Mouse (Mus musculus) liver, embryonic 15.5 days (tissue): ENCODE results near the gene Grk4. TPM values are rescaled to one million over a fixed set of nuclear protein-coding genes. Genes with fewer than 3 reads are reported as not detected.
"Not testable (repeated sequence)": the region's sequence is repeated elsewhere in the genome, so short reads cannot be mapped to it uniquely, and the experiment has no call there.

ENCODE experiments used
- ATAC-seq: fragments of 200-750 bp; cut with Nextera tagmentation; 2 replicates; pipeline ENCODE4 v1.8.0; 2017; ENCODE audit warnings: moderate number of reproducible peaks, mild to moderate bottlenecking, moderate library complexity; ENCODE audit not compliant: insufficient read depth
- H3K27ac ChIP-seq: fragments of 300-500 bp; sonication (generic); replicated peaks from 2 replicates; pipeline ENCODE4 v1.5.1; 2015; ENCODE audit warnings: mild to moderate bottlenecking, inconsistent platforms
- H3K27me3 ChIP-seq: fragments of 300-500 bp; sonication (generic); 2 replicates; pipeline ENCODE4 v1.6.1; 2015; ENCODE audit warnings: mild to moderate bottlenecking, inconsistent platforms
- H3K36me3 ChIP-seq: fragments of 300-500 bp; sonication (generic); replicated peaks from 2 replicates; pipeline ENCODE4 v1.6.1; 2015; ENCODE audit warnings: moderate library complexity, mild to moderate bottlenecking, inconsistent platforms
- H3K4me1 ChIP-seq: fragments of 300-500 bp; sonication (generic); replicated peaks from 2 replicates; pipeline ENCODE4 v1.6.1; 2015; ENCODE audit warnings: inconsistent platforms
- H3K4me2 ChIP-seq: fragments of 300-500 bp; sonication (generic); 2 replicates; pipeline ENCODE4 v1.6.1; 2015; ENCODE audit warnings: moderate library complexity, mild to moderate bottlenecking, inconsistent platforms
- H3K4me3 ChIP-seq: fragments of 300-500 bp; sonication (generic); replicated peaks from 2 replicates; pipeline ENCODE4 v1.5.1; 2015; ENCODE audit warnings: mild to moderate bottlenecking, inconsistent platforms
- H3K9ac ChIP-seq: fragments of 300-500 bp; sonication (generic); 2 replicates; pipeline ENCODE4 v1.6.1; 2015; ENCODE audit warnings: moderate library complexity, mild to moderate bottlenecking, inconsistent platforms
- H3K9me3 ChIP-seq: fragments of 300-500 bp; sonication (generic); replicated peaks from 2 replicates; pipeline ENCODE4 v1.6.1; 2016; ENCODE audit warnings: inconsistent platforms
- WGBS: fragments of 180-500 bp; shearing (Covaris S2); methylation state at CpG from one replicate; pipeline ENCODE4 v1.1.7; 2015; ENCODE audit warnings: mixed read lengths; ENCODE audit not compliant: insufficient replicate concordance; 5-methylcytosine and 5-hydroxymethylcytosine counted together
- polyA plus RNA-seq: library from polyadenylated mRNA; unstranded; fragments of >200 nt; fragmentation: Nextera tagmentation; extraction: Ambion mirVana; gene quantifications from 2 replicates; pipeline ENCODE4 v1.2.1, GENCODE M21; 2015

Gene Grk4
- polyA plus RNA-seq, 1 experiment from 2014 or later = 0.67 TPM

DNA sequence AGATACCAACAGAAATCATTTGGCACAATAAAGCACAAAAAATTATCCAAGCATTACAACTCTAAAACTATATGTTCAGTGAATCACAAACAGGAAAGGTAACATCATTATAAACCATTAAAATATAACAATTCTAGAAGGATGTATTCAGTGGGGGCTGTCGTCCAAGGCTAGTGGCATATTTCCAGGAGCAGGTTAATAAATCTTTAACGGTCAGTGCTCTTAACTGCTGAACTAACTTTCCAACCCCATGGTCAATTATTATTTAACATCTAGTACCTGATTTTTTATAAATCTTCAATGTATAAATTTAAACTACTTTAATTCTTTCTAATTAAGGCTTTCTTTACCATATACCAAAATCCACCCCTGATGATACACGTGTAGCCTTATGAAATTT lies 54.2 kb downstream of the Grk4 start:
- H3K36me3 ChIP-seq, H3K27ac ChIP-seq, H3K9ac ChIP-seq, ATAC-seq, H3K4me3 ChIP-seq, H3K4me1 ChIP-seq, H3K4me2 ChIP-seq, H3K9me3 ChIP-seq: not testable (repeated sequence)
- WGBS = 50% methylated on average over 3 of the region's 3 CpGs
- H3K27me3 ChIP-seq = peaks cover 10% of the 10 kb centered on the region

DNA sequence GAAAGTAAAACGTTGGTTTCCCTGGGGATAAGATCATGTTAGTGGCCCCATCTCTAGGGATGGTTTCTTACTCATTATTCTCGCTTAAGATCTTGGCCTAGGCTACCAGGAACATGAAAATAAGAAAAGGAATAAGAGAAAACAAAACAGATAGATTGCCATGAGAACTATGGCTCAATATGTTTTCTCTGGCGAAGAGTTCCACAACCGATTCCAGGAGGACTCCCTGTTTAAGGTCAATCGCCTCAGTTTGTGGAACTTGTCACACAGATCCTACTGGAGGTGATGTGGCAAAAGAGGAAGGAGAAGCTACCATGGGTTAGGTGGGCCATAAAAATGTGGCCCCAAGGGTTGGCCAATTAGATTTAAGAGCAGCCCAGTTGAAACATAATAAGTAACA lies 54.6 kb downstream of the Grk4 start:
- Histone ChIP-seq H3K27ac (no peak overlapping the region), H3K4me3 (no peak overlapping the region), H3K4me2 (no peak overlapping the region), H3K36me3 (no peaks in the 10 kb centered on the region), H3K9ac (no peak overlapping the region), H3K4me1 (no peaks in the 10 kb centered on the region), H3K9me3 (no peaks in the 10 kb centered on the region), H3K27me3 (peaks cover 13% of the 10 kb centered on the region)
- 61% methylated on average over 5 of the region's 5 CpGs for WGBS
- ATAC-seq = no peak

DNA sequence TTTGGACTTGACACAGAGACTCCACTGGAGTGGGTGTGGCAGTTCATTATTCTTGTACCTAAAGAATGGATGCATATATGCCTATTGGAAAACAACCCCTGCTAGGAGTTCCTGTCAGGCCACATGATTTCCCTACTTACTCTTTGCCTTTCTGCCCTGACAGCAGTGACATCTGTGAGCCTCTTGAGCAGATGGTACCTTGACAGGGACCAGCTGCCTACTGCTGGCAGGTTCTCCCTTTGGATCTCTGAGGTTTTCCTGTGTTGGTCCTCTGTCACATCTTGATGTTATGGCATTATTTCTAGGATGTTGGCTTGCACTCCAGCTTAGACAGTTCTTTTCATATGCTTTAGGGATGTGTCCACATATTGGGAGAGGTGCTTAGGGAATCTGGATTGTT lies 69.0 kb downstream of the Grk4 start:
- H3K4me1 ChIP-seq = peaks cover 8% of the 10 kb centered on the region

DNA sequence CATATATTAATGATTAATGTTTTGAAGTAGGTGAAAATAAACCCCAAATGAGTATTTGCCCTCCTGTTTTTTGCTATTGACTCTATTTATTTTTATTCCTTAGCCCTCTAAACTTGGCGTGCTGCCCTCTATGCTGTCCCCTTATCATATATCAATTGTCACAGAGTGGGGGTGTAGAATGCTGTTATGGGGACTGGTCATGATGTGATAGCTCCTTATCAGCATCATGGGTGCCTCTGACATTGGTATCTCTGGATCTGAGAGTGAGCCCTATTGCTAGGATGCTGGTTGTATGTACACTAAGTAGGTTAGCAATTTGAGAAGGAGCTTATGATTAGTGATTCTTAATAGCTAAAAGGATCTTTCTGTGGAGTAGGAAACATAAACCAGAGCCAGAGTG lies 70.1 kb downstream of the Grk4 start:
- Histone ChIP-seq H3K4me2 (peak overlapping the region; percentile 13; the same call in 1 of the 2 replicates), H3K27ac (no peak overlapping the region), H3K9me3 (no peaks in the 10 kb centered on the region), H3K27me3 (no peaks in the 10 kb centered on the region), H3K4me1 (peaks cover 8% of the 10 kb centered on the region), H3K36me3 (no peaks in the 10 kb centered on the region), H3K4me3 (no peak overlapping the region), H3K9ac (no peak overlapping the region)
- WGBS = 12% methylated on average over 1 of the region's 1 CpGs
- ATAC-seq = peak; percentile 71

More for the DNA sequence above, 69.0 kb downstream of the Grk4 start:
- H3K36me3 ChIP-seq = no peaks in the 10 kb centered on the region
- no peak overlapping the region for H3K9ac ChIP-seq
- no peak overlapping the region for H3K4me2 ChIP-seq
- H3K27ac ChIP-seq = no peak overlapping the region
- no peak overlapping the region for H3K4me3 ChIP-seq
- no peaks in the 10 kb centered on the region for H3K9me3 ChIP-seq
- no peaks in the 10 kb centered on the region for H3K27me3 ChIP-seq
- ATAC-seq = no peak

DNA sequence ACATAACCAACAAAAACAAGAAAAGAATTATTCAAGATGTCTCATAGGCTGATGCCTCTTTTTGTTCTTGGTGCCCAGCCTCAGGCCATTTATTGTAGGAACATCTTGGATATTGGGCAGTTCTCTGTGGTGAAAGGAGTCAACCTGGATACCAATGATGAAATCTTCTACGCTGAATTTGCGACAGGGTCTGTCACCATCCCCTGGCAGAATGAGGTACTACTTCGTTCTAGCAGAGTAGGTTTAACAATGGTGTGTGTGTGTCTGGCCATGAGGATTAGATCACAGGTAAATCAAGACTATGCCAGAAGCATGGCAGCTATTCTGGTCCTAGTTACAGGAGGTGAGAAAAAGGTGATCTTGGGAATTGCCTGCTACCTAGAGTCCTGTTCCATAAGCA lies 91.3 kb downstream of the Grk4 start:
- no peak overlapping the region for H3K27ac ChIP-seq
- H3K36me3 ChIP-seq = no peaks in the 10 kb centered on the region
- WGBS = 47% methylated on average over 3 of the region's 3 CpGs
- no peak for ATAC-seq
- peaks cover 12% of the 10 kb centered on the region for H3K27me3 ChIP-seq
- H3K9me3 ChIP-seq = no peaks in the 10 kb centered on the region
- no peak overlapping the region for H3K4me3 ChIP-seq
- no peak overlapping the region for H3K9ac ChIP-seq
- no peaks in the 10 kb centered on the region for H3K4me1 ChIP-seq
- no peak overlapping the region for H3K4me2 ChIP-seq

DNA sequence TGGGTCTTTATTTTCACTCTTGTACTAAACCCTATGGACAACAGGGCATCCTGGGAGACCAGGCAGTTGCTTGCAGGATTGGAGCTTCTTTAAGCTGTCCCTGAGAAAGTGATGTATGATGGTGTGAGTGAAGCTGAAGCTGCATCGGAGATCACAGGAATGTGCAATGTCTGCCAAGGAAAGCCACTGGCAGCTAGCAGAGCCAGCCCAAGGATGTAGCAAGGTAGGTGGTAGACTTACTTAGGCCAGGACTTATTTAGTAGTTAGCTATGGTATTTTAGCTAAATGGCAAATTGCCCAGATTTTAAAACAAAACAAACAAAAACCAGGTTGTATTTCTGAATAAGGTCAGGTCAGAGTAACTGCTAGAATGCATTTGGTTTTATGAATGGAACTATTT lies 98.6 kb downstream of the Grk4 start:
- no peak for ATAC-seq
- no peak overlapping the region for H3K9ac ChIP-seq
- no peak overlapping the region for H3K4me2 ChIP-seq
- no peak overlapping the region for H3K27ac ChIP-seq
- H3K27me3 ChIP-seq = peaks cover 16% of the 10 kb centered on the region
- no peaks in the 10 kb centered on the region for H3K9me3 ChIP-seq
- 85% methylated on average over 1 of the region's 1 CpGs for WGBS
- H3K4me3 ChIP-seq = no peak overlapping the region
- peaks cover 19% of the 10 kb centered on the region for H3K4me1 ChIP-seq
- H3K36me3 ChIP-seq = no peaks in the 10 kb centered on the region

DNA sequence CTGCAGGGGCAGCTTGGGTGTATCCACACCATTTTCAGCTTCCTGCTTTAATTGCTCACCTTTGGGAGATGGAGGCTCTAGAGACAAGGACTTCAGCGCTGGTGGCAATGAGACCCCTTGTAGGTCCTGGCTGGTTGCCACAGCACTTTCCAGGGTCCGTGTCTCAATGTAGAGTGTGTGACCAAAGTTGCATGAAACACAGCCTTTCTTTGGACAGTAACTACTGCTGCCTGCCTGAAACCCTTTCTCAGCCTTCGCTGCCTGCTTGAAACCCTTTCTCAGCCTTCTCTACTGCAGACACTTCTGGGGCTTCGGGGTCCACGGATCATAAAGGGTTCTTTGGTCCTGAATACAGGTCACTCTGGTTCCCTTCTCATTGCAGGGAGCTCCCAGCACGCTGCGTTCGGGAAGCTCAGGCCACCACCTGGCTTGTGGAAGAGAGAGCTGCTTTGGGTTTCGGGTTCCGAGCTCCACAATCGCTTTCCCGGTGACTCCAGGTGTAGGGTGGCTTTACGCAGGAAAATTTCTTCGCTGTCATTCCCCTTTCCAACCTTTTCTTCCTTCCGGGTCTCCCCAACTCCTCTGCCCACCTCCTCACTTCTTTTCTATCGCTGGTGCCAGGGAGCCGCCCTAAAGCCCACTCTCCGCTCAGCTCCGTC lies 100.8 kb downstream of the Grk4 start:
- peak; percentile 5; the same call in 1 of the 2 replicates for ATAC-seq
- WGBS = 1% methylated on average over 19 of the region's 19 CpGs
- peak overlapping the region; percentile 89 for H3K27ac ChIP-seq

DNA sequence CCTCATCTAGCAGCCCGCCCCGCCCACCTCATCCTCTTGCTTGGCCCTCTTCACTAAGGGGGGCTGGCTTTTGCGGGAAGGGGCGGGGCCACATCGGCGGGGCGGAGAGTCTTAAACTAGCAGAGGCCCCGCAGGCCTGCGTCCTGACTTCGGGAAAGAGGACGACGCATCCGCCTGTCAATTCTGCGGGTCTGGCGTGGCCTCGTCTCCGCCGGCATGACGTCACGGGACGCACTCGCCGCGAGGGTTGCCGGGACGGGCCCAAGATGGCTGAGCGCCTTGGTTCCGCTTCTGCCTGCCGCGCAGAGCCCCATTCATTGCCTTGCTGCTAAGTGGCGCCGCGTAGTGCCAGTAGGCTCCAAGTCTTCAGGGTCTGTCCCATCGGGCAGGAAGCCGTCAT lies 101.3 kb downstream of the Grk4 start, which contains the start of gene Htt:
Htt (plus strand) TSS at position 232 of the 400 bp plus-strand sequence.
- WGBS = under 1% methylated on average over 35 of the region's 35 CpGs
- ATAC-seq = peak; percentile 94
- peak within 1 kb of the TSS; percentile 99 for H3K9ac ChIP-seq
- H3K4me3 ChIP-seq = peak within 1 kb of the TSS; percentile 99
- H3K4me2 ChIP-seq = peak within 1 kb of the TSS; percentile 97
- H3K27ac ChIP-seq = peak within 1 kb of the TSS; percentile 89
- peaks cover 13% of the 10 kb centered on the region for H3K27me3 ChIP-seq
- no peaks in the 10 kb centered on the region for H3K9me3 ChIP-seq
- peaks cover 38% of the 10 kb centered on the region for H3K4me1 ChIP-seq
- no peaks in the 10 kb centered on the region for H3K36me3 ChIP-seq

More for the DNA sequence above, 100.8 kb downstream of the Grk4 start:
- Histone ChIP-seq H3K36me3 (no peaks in the 10 kb centered on the region), H3K27me3 (peaks cover 16% of the 10 kb centered on the region), H3K4me3 (peak overlapping the region; percentile 99), H3K9me3 (no peaks in the 10 kb centered on the region), H3K4me1 (peaks cover 33% of the 10 kb centered on the region), H3K9ac (peak overlapping the region; percentile 99), H3K4me2 (peak overlapping the region; percentile 97)

DNA sequence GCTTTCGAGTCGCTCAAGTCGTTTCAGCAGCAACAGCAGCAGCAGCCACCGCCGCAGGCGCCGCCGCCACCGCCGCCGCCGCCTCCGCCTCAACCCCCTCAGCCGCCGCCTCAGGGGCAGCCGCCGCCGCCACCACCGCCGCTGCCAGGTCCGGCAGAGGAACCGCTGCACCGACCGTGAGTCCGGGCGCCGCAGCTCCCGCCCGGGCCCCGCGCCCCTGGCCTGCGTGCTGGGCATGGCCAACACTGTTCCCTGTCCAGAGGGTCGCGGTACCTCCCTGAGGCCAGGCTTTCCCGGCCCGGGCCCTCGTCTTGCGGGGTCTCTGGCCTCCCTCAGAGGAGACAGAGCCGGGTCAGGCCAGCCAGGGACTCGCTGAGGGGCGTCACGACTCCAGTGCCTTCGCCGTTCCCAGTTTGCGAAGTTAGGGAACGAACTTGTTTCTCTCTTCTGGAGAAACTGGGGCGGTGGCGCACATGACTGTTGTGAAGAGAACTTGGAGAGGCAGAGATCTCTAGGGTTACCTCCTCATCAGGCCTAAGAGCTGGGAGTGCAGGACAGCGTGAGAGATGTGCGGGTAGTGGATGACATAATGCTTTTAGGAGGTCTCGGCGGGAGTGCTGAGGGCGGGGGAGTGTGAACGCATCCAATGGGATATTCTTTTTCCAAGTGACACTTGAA lies 101.9 kb downstream of the Grk4 start:
- Histone ChIP-seq H3K36me3 (no peaks in the 10 kb centered on the region), H3K4me3 (peak overlapping the region; percentile 99), H3K4me2 (peak overlapping the region; percentile 97), H3K4me1 (peaks cover 41% of the 10 kb centered on the region), H3K9ac (peak overlapping the region; percentile 99), H3K27me3 (peaks cover 10% of the 10 kb centered on the region; the same call in 1 of the 2 replicates), H3K27ac (peak overlapping the region; percentile 89), H3K9me3 (no peaks in the 10 kb centered on the region)
- ATAC-seq = peak; percentile 52
- under 1% methylated on average over 54 of the region's 54 CpGs for WGBS

DNA sequence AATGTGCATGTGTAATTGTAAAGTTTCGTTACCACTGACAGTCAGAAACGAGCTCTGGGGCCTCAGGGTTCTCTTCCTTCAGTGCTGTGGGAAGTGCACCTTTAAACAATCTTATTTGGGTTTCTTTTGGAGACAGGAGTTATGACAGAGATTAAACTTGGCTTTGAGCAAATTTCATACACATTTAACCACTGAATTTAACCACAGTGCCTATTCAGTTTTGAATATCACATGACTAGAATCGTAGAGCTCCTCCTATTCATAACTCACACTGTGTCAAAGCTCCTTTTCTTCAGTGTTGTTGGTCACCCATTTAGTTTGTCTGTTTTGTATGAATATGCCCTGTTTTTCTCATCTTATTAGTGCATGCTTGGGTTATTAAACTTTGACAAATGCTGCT lies 111.6 kb downstream of the Grk4 start:
- Histone ChIP-seq H3K4me3 (no peak overlapping the region), H3K27me3 (no peaks in the 10 kb centered on the region), H3K36me3 (no peaks in the 10 kb centered on the region), H3K4me1 (peaks cover 21% of the 10 kb centered on the region), H3K9ac (no peak overlapping the region), H3K4me2 (no peak overlapping the region), H3K9me3 (no peaks in the 10 kb centered on the region), H3K27ac (no peak overlapping the region)
- 72% methylated on average over 3 of the region's 3 CpGs for WGBS
- no peak for ATAC-seq

DNA sequence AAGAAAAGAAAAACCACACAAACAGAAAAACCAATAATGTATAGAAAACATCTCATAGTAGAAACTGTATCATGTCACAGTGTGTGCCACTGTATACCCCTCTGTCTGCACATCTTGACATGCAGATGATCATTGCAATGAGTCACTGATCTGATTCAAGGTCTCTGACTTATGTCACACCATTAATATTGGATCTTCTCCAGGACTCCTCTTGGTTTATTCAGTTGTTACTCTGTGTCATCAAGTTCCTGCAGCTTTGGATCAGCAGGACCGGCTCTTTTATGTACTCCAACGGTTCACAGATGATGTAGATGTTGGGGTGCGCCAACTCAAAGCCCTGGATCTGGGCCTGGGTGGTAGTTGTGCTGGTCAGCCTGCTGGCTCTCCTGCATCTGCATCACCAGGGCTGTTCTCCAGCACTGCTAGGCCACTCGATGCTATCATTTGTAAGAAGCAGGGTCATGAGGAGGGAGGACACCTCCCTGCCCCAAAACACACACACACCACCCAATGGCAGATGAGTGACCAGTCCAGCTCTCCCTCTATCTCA lies 112.6 kb downstream of the Grk4 start:
- H3K27me3 ChIP-seq = no peaks in the 10 kb centered on the region
- 75% methylated on average over 4 of the region's 4 CpGs for WGBS

More for the DNA sequence above, 112.6 kb downstream of the Grk4 start:
- H3K36me3 ChIP-seq = no peaks in the 10 kb centered on the region
- no peak overlapping the region for H3K4me2 ChIP-seq
- no peaks in the 10 kb centered on the region for H3K9me3 ChIP-seq
- no peak overlapping the region for H3K27ac ChIP-seq
- no peak overlapping the region for H3K4me3 ChIP-seq
- peaks cover 13% of the 10 kb centered on the region for H3K4me1 ChIP-seq
- ATAC-seq = no peak
- no peak overlapping the region for H3K9ac ChIP-seq
